Mouse (Mus musculus) lung, postnatal 0 days (tissue): ENCODE measurements around the gene Itk.

ENCODE experiments used
- CTCF ChIP-seq: IDR thresholded peaks from 2 replicates; pipeline ENCODE4 v1.5.1; 2016; ENCODE audit warnings: antibody characterized with exemption, mild to moderate bottlenecking
- EP300 ChIP-seq: IDR thresholded peaks from 2 replicates; pipeline ENCODE4 v1.6.1; 2016; ENCODE audit warnings: antibody characterized with exemption, mild to moderate bottlenecking, control low read depth

- TF ChIP-seq CTCF (peak; percentile 86), EP300 (no peak)
Observed at GRCm38 (mm10) chr11:46275302-46275701, 114.0 kb downstream of the Itk start.
